Mouse (Mus musculus): ENCODE measurements around the gene Map3k11.

DNA sequence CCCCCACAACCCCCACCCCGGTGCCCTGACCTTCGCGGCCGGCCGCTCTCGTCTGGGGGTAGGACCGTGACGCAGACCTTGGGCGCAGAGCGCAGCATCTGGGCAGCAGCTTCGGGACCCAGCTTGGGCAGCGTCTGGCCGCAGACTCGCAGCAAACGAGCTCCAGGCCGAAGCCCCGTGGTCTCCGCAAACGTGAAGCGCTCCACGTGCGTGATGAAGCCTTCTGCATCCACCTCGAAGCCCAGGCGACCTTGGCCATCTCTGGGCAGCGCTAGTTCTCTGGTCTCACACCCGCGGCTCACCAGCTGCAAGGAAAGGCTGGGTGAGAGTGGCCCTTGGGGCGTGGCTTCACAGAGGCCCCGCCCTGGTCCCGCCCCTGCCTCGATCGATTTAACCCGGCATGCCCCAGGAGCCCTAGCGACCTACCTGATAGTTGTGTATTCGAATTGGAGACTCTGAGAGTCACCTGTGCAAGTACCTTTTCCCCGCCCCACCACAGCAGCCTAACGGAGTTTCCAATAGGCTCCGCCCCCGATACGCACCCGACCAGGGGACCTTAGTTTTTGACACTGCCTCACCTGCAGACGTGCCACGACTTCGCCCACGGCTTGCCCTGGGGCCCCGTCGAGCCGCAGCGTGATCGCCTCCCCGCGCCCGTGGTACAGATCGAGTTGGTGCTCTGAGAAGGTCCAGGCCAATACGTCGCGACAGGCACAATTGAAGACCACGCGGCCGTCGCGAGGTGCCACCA is 34.4 kb upstream of the Map3k11 start:
- TF ChIP-seq CTCF (conservative IDR thresholded peaks at IDR 0.05; ENCODE audit: insufficient read depth, insufficient read length, low read depth, low read length), result no peak
- no peak for TF ChIP-seq POLR2A (IDR thresholded peaks at IDR 0.05; ENCODE audit: low read depth, low read length)
